Mouse (Mus musculus): Measurements from ENCODE around the gene Mapk9. TPM values are rescaled to one million over a fixed set of nuclear protein-coding genes. Genes with fewer than 3 reads are reported as not detected.

The Mapk9 gene
- total and polyA plus RNA-seq, 2 experiments from 2014 or later: 70.4 to 124 TPM

DNA sequence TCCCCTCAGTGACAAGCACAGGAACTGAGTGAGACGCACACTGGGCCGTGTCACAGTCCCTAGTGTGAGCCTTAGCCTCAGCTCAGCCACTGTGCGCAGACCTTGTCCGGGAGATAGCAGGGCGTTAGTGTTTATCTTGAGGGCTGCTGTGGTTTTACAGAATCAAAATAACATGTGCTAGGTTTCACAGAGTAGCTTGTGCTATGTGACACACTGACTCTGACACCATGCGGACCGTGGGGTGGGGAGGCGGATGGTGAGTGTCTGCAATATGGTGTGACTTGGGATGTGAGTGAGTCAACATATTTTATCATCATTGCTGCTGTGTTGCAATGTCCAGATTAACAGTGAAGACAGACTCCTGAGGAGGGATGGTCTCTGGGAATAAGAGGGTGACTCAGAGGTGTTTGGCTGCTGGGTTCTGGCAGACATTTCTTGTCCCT, 35.4 kb upstream of the Mapk9 start:
- no peak for TF ChIP-seq CTCF (IDR thresholded peaks at IDR 0.05; ENCODE audit: low read depth)
- H3K9me3 ChIP-seq (ENCODE audit: low read length): no peaks in the 10 kb centered on the region

DNA sequence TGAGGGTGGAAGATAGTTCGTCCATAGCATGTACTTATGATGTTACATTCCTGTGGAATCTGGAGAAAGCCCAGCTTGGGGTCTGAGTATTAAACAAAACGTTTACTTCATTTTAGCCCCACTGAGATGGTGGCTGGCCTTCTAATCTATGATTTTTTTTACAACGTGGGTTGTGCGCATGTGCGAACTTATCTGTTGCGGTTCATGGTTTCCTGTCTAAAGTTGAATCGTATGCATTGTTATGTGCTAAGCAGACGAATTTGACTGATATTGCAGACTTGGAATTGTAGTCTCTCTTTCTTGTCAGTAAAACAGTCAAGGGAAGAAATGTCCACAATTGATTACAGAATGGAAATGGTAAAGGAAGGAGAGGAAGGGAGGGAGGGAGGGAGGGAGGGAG, 34.7 kb upstream of the Mapk9 start:
- no peak for TF ChIP-seq CTCF (IDR thresholded peaks at IDR 0.05; ENCODE audit: low read depth)
- Histone ChIP-seq H3K4me3 (ENCODE audit: low read length) (no peak overlapping the region), H3K4me2 (ENCODE audit: low read depth, low read length) (no peak overlapping the region), H3K27ac (no peak overlapping the region), H3K4me1 (ENCODE audit: insufficient read depth, low read length) (no peaks in the 10 kb centered on the region), H3K36me3 (ENCODE audit: insufficient read depth, low read length) (peaks cover 4% of the 10 kb centered on the region; the same call in 1 of the 2 replicates), H3K9me3 (ENCODE audit: low read length) (no peaks in the 10 kb centered on the region), H3K27me3 (ENCODE audit: insufficient read depth, low read length) (no peaks in the 10 kb centered on the region), H3K9ac (replicated peaks; ENCODE audit: low read length) (no peak overlapping the region)
- DNase-seq (ENCODE audit: low spot score): no peak
- ATAC-seq: no peak
- 88% methylated on average over 8 of the region's 8 CpGs for WGBS

More for the DNA sequence above, 35.4 kb upstream of the Mapk9 start:
- WGBS: 93% methylated on average over 8 of the region's 8 CpGs
- H3K27ac ChIP-seq: no peak overlapping the region
- H3K9ac ChIP-seq (replicated peaks; ENCODE audit: low read length): no peak overlapping the region
- no peaks in the 10 kb centered on the region for H3K4me1 ChIP-seq (ENCODE audit: insufficient read depth, low read length)
- no peak overlapping the region for H3K4me2 ChIP-seq (ENCODE audit: low read depth, low read length)
- no peaks in the 10 kb centered on the region for H3K27me3 ChIP-seq (ENCODE audit: insufficient read depth, low read length)
- peaks cover 4% of the 10 kb centered on the region; the same call in 1 of the 2 replicates for H3K36me3 ChIP-seq (ENCODE audit: insufficient read depth, low read length)
- no peak overlapping the region for H3K4me3 ChIP-seq (ENCODE audit: low read length)
- DNase-seq (ENCODE audit: low spot score): no peak
- ATAC-seq: no peak

DNA sequence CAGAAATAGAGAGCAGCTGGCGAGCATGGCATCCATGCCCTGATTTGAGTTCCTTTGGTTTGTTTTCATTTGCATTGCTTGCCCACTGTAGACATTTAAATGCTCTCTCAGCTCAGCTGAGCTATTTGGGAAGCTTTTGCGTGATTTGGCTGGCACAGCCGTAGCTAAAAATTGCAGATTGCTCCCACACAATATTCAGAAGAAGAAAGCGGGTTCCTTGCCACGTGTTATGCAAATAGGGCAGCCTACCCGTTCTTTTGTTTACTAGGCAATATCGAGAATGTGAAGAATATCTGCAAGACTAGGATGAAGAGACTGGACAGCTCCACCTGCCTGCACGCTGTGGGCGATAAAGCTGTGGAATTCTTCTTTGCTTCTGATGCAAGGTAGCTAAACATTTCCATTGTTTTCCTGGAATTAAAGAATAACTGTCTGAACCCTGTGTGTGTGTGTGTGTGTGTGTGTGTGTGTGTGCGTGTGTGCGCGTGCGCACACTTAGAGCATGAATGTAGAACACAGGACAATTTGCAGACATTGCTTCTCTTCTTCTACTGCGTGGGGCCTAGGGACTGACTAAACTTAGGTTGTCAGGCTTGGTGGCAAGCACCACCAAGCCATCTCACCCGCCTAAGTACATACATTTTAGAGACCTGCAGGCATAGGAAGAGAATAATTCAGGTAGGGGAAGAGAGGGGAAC, 27.5 kb upstream of the Mapk9 start:
- H3K9me3 ChIP-seq (ENCODE audit: low read length): no peaks in the 10 kb centered on the region
- peak; percentile 28; the same call in 1 of the 2 replicates for TF ChIP-seq CTCF (IDR thresholded peaks at IDR 0.05; ENCODE audit: low read depth)
- no peak for DNase-seq (ENCODE audit: low spot score)
- no peaks in the 10 kb centered on the region for H3K4me1 ChIP-seq (ENCODE audit: insufficient read depth, low read length)
- no peak overlapping the region for H3K9ac ChIP-seq (replicated peaks; ENCODE audit: low read length)
- no peaks in the 10 kb centered on the region for H3K27me3 ChIP-seq (ENCODE audit: insufficient read depth, low read length)
- H3K4me3 ChIP-seq (ENCODE audit: low read length): no peak overlapping the region
- no peak overlapping the region for H3K4me2 ChIP-seq (ENCODE audit: low read depth, low read length)
- WGBS: 73% methylated on average over 15 of the region's 15 CpGs
- ATAC-seq: no peak
- peaks cover 11% of the 10 kb centered on the region for H3K36me3 ChIP-seq (ENCODE audit: insufficient read depth, low read length)
- H3K27ac ChIP-seq: no peak overlapping the region

DNA sequence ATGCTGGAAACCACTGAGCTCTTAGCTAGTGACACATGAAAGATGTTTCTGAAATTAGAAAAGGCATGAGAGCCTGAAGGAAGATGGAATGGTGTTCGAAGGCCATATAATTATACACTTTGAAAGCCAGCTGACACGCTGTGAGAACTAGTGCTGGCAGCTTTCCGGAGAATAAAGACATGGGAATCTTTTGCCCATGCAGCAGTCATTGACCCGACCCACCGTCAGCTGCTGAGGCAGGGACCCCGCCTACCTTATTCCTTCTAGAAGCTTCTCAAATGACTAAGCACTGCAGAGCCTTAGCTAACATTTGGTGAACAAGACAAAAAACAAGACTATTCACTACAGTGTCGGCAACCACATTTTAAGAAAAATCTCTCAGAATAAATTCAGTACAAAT, 26.9 kb upstream of the Mapk9 start:
- H3K27me3 ChIP-seq (ENCODE audit: insufficient read depth, low read length): no peaks in the 10 kb centered on the region
- no peaks in the 10 kb centered on the region for H3K4me1 ChIP-seq (ENCODE audit: insufficient read depth, low read length)
- H3K4me3 ChIP-seq (ENCODE audit: low read length): no peak overlapping the region
- H3K4me2 ChIP-seq (ENCODE audit: low read depth, low read length): no peak overlapping the region
- no peak overlapping the region for H3K27ac ChIP-seq
- WGBS: 72% methylated on average over 7 of the region's 7 CpGs
- no peak for TF ChIP-seq CTCF (IDR thresholded peaks at IDR 0.05; ENCODE audit: low read depth)
- DNase-seq (ENCODE audit: low spot score) (no peak), ATAC-seq (no peak)
- peaks cover 16% of the 10 kb centered on the region for H3K36me3 ChIP-seq (ENCODE audit: insufficient read depth, low read length)
- no peaks in the 10 kb centered on the region for H3K9me3 ChIP-seq (ENCODE audit: low read length)
- H3K9ac ChIP-seq (replicated peaks; ENCODE audit: low read length): no peak overlapping the region

DNA sequence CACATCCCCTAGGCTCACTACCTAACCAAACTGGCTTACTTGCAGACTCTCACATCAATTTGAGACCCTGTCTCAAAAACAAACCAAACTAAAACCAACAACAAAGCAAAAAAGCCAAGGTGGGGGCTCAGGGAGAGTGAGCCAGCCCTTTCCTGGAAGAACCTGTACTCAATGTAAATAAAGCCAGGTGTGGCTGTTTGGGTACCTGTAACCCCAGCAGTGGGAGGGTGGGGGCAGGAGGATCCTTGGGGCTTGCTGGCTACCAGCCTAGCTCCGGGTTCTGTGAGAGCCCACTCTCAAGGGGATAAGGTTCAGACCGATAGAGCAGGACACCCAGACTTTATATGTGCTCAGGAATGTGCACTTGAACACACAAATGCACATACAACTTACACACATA, 25.6 kb upstream of the Mapk9 start:
- WGBS: 91% methylated on average over 2 of the region's 2 CpGs
- no peaks in the 10 kb centered on the region for H3K27me3 ChIP-seq (ENCODE audit: insufficient read depth, low read length)

DNA sequence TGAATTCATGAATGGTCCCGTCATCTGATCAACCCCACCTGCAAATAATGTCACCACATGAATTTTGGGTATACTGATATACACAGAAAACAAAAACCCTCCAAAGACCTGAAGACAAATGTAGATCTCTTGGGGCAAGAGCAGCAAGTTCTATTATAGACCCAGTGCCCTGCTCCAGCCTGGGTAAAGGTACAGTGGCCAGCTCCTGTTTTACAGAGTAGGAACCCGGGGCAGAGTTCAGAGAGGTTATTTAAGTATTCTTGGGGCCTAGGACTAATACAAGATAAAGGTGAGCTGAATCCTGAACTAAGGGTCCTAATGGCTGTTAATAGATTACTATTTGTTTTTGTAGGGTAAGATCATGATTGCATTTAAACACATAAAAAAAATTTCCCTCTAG, 25.0 kb upstream of the Mapk9 start:
- Histone ChIP-seq H3K4me3 (ENCODE audit: low read length) (no peak overlapping the region), H3K4me2 (ENCODE audit: low read depth, low read length) (no peak overlapping the region), H3K9ac (replicated peaks; ENCODE audit: low read length) (no peak overlapping the region), H3K27ac (no peak overlapping the region), H3K27me3 (ENCODE audit: insufficient read depth, low read length) (no peaks in the 10 kb centered on the region), H3K36me3 (ENCODE audit: insufficient read depth, low read length) (peaks cover 16% of the 10 kb centered on the region), H3K9me3 (ENCODE audit: low read length) (no peaks in the 10 kb centered on the region), H3K4me1 (ENCODE audit: insufficient read depth, low read length) (no peaks in the 10 kb centered on the region)
- TF ChIP-seq CTCF (IDR thresholded peaks at IDR 0.05; ENCODE audit: low read depth): no peak
- no peak for ATAC-seq
- DNase-seq (ENCODE audit: low spot score): no peak
- 95% methylated on average over 2 of the region's 2 CpGs for WGBS

More for the DNA sequence above, 25.6 kb upstream of the Mapk9 start:
- ATAC-seq (no peak), DNase-seq (ENCODE audit: low spot score) (no peak)
- no peak for TF ChIP-seq CTCF (IDR thresholded peaks at IDR 0.05; ENCODE audit: low read depth)
- Histone ChIP-seq H3K4me2 (ENCODE audit: low read depth, low read length) (no peak overlapping the region), H3K27ac (no peak overlapping the region), H3K36me3 (ENCODE audit: insufficient read depth, low read length) (peaks cover 16% of the 10 kb centered on the region), H3K4me3 (ENCODE audit: low read length) (no peak overlapping the region), H3K9me3 (ENCODE audit: low read length) (no peaks in the 10 kb centered on the region), H3K9ac (replicated peaks; ENCODE audit: low read length) (no peak overlapping the region), H3K4me1 (ENCODE audit: insufficient read depth, low read length) (no peaks in the 10 kb centered on the region)

DNA sequence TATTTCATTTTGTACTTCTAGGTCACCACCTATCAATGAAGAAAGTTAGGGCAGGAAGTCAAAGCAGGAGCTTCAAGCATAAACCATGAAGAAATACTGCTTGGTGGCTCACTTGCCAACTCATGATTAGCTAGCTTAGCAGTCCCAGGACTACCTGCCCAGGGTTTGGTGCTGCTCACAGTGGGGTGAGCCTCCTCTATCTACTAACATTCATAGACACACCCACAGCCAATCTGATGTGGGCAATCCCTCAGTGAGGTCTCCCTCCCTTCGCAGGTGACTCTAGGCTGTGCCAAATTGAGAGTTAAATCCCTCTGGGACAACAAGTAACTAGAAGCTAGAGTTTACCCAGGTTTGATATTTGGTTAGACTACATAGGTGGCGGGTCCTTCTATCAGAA, 24.2 kb upstream of the Mapk9 start:
- H3K27ac ChIP-seq: no peak overlapping the region
- H3K4me1 ChIP-seq (ENCODE audit: insufficient read depth, low read length): no peaks in the 10 kb centered on the region
- WGBS: 90% methylated on average over 2 of the region's 2 CpGs
- ATAC-seq (no peak), DNase-seq (ENCODE audit: low spot score) (no peak)
- peaks cover 16% of the 10 kb centered on the region for H3K36me3 ChIP-seq (ENCODE audit: insufficient read depth, low read length)
- H3K4me3 ChIP-seq (ENCODE audit: low read length): no peak overlapping the region
- no peak overlapping the region for H3K4me2 ChIP-seq (ENCODE audit: low read depth, low read length)
- H3K9ac ChIP-seq (replicated peaks; ENCODE audit: low read length): no peak overlapping the region
- H3K27me3 ChIP-seq (ENCODE audit: insufficient read depth, low read length): no peaks in the 10 kb centered on the region
- no peaks in the 10 kb centered on the region for H3K9me3 ChIP-seq (ENCODE audit: low read length)
- TF ChIP-seq CTCF (IDR thresholded peaks at IDR 0.05; ENCODE audit: low read depth): no peak

Data from hindbrain, postnatal 0 days (tissue).